In the genomic region with DNA sequence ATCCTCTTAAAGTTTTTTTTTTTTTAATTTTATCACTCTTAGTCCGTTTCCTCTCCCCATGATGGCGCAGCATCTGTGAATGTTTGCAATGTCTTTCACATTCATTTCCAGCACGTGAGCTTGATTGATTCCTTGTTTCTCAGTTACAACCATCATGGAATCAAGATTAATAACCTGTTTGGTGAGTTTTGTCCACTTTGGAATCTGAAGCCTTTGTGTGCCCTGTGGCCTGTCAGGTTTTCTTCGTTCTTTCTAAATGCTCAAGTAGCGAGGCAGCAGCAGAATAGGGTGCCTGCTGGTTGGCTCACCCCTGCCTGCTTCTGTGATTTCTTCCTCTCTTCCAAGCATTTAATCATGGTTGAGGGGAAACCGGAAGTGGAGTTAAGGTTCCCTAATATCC, we compare ENCODE assay signal across 13 mouse cellular contexts.
"Had no signal": no experiment of that assay in that cellular context is flagged by ENCODE, and none has a peak within 500 bp of the region (broad histone marks: within the 10 kb centered on the region; RNA-seq: fewer than 3 reads in every experiment).

No protein-coding gene starts in this region.

- H3K9ac ChIP-seq: limb, embryonic 15.5 days; liver, embryonic 12.5 days; midbrain, embryonic 13.5 days had no signal

- ATAC-seq: liver, embryonic 12.5 days; midbrain, embryonic 13.5 days had no signal

- H3K27ac ChIP-seq: kidney, postnatal 0 days; limb, embryonic 15.5 days; liver, embryonic 12.5 days; midbrain, embryonic 13.5 days had no signal

- H3K27me3 ChIP-seq: limb, embryonic 15.5 days had no signal

- H3K4me3 ChIP-seq: limb, embryonic 15.5 days; liver, embryonic 12.5 days; midbrain, embryonic 13.5 days had no signal

- H3K9me3 ChIP-seq: limb, embryonic 15.5 days; liver, embryonic 12.5 days; midbrain, embryonic 13.5 days had no signal

- DNase-seq: kidney, adult 11 months; kidney, adult 9 months; kidney, postnatal 36 days; layer of hippocampus, adult 9-11 months; layer of hippocampus, postnatal 36 days; right cerebral cortex, adult 18-20 months; right cerebral cortex, postnatal 25 days; thymus, adult 2 months; thymus, postnatal 25 days had no signal

- H3K4me2 ChIP-seq: limb, embryonic 15.5 days; liver, embryonic 12.5 days; midbrain, embryonic 13.5 days had no signal

- H3K36me3 ChIP-seq: limb, embryonic 15.5 days; liver, embryonic 12.5 days; midbrain, embryonic 13.5 days had no signal
